Mouse (Mus musculus) stomach, postnatal 0 days (tissue): ENCODE data around the gene Plcb1. TPM values are rescaled to one million over a fixed set of nuclear protein-coding genes. Genes with fewer than 3 reads are reported as not detected.

Experiments used
- ATAC-seq: fragments of 200-750 bp; cut with Nextera tagmentation; 2 replicates; pipeline ENCODE4 v1.8.0; 2017; ENCODE audit not compliant: low FRiP score, low TSS enrichment
- DNase-seq: peaks from one replicate; pipeline ENCODE4 v3.0.0-alpha.2; 2016; ENCODE audit warnings: low spot score
- H3K27ac ChIP-seq: fragments of 300-500 bp; sonication (generic); replicated peaks from 2 replicates; pipeline ENCODE4 v1.5.1; 2014; ENCODE audit warnings: mild to moderate bottlenecking, control low read depth
- H3K27me3 ChIP-seq: fragments of 300-500 bp; sonication (generic); 2 replicates; pipeline ENCODE4 v1.6.1; 2014; ENCODE audit warnings: low read length; ENCODE audit not compliant: control insufficient read depth, insufficient read depth
- H3K36me3 ChIP-seq: fragments of 300-500 bp; sonication (generic); 2 replicates; pipeline ENCODE4 v1.6.1; 2014; ENCODE audit warnings: low read length, mixed read lengths; ENCODE audit not compliant: control insufficient read depth, insufficient read depth
- H3K4me1 ChIP-seq: fragments of 300-500 bp; sonication (generic); replicated peaks from 2 replicates; pipeline ENCODE4 v1.6.1; 2014; ENCODE audit warnings: antibody characterized with exemption; ENCODE audit not compliant: control insufficient read depth, insufficient read depth
- H3K4me2 ChIP-seq: fragments of 300-500 bp; sonication (generic); replicated peaks from 2 replicates; pipeline ENCODE4 v1.6.1; 2014; ENCODE audit warnings: low read depth, mild to moderate bottlenecking, control low read depth, moderate library complexity
- H3K4me3 ChIP-seq: fragments of 300-500 bp; sonication (generic); 2 replicates; pipeline ENCODE4 v1.5.1; 2014; ENCODE audit warnings: low read depth, low read length, control low read depth
- H3K9ac ChIP-seq: fragments of 300-500 bp; sonication (generic); 2 replicates; pipeline ENCODE4 v1.6.1; 2014; ENCODE audit warnings: mild to moderate bottlenecking, low read length, control low read depth, mixed read lengths
- H3K9me3 ChIP-seq: fragments of 300-500 bp; sonication (generic); 2 replicates; pipeline ENCODE4 v1.6.1; 2016; ENCODE audit warnings: low read length; ENCODE audit not compliant: control insufficient read depth
- CTCF ChIP-seq: IDR thresholded peaks from 2 replicates; pipeline ENCODE4 v1.5.1; 2016; ENCODE audit warnings: antibody characterized with exemption, low read depth, mild to moderate bottlenecking, moderate library complexity
- EP300 ChIP-seq: optimal IDR thresholded peaks from 2 replicates; pipeline ENCODE3; 2016; ENCODE audit warnings: antibody characterized with exemption
- WGBS: fragments of 180-500 bp; shearing (Covaris S2); extraction: QIAGEN DNeasy Blood & Tissue Kit; methylation state at CpG from one replicate; pipeline ENCODE4 v1.1.7; 2014; 5-methylcytosine and 5-hydroxymethylcytosine counted together
- polyA plus RNA-seq: library from polyadenylated mRNA; unstranded; fragments of >200 nt; fragmentation: Nextera tagmentation; extraction: Ambion mirVana; gene quantifications from 2 replicates; pipeline ENCODE4 v1.2.1, GENCODE M21; 2015

Plcb1 gene
- polyA plus RNA-seq, result 6.9 and 7.0 TPM in 2 replicates

GRCm38 (mm10) chr2:134785970-134786855 is at the start of gene Plcb1:
TSS of gene Plcb1 (plus strand) at chr2:134786067.
- peak within 1 kb of the TSS; percentile 90 for H3K4me2 ChIP-seq
- peak; percentile 89 for DNase-seq
- TF ChIP-seq CTCF, result peak; percentile 98
- no peak for TF ChIP-seq EP300
- no peaks in the 10 kb centered on the region for H3K36me3 ChIP-seq
- H3K4me1 ChIP-seq, result peaks cover 4% of the 10 kb centered on the region; the same call in 1 of the 2 replicates
- H3K9me3 ChIP-seq, result no peaks in the 10 kb centered on the region
- H3K27me3 ChIP-seq, result no peaks in the 10 kb centered on the region
- peak; percentile 93 for ATAC-seq
- H3K9ac ChIP-seq, result peak within 1 kb of the TSS; percentile 76
- H3K4me3 ChIP-seq, result peak within 1 kb of the TSS; percentile 78
- H3K27ac ChIP-seq, result peak within 1 kb of the TSS; percentile 40
- WGBS, result under 1% methylated on average over 80 of the region's 88 CpGs

GRCm38 (mm10) chr2:134755537-134755936 is 30.3 kb upstream of the Plcb1 start:
- DNase-seq, result no peak
- Histone ChIP-seq H3K27me3 (no peaks in the 10 kb centered on the region), H3K27ac (no peak overlapping the region), H3K36me3 (no peaks in the 10 kb centered on the region), H3K4me3 (no peak overlapping the region), H3K9me3 (no peaks in the 10 kb centered on the region), H3K4me2 (no peak overlapping the region), H3K4me1 (no peaks in the 10 kb centered on the region), H3K9ac (no peak overlapping the region)
- ATAC-seq, result no peak
- TF ChIP-seq EP300, result no peak
- no peak for TF ChIP-seq CTCF

GRCm38 (mm10) chr2:134756086-134756485 is 29.8 kb upstream of the Plcb1 start:
- WGBS, result 43% methylated on average over 1 of the region's 1 CpGs
- Histone ChIP-seq H3K9ac (no peak overlapping the region), H3K4me3 (no peak overlapping the region), H3K27ac (no peak overlapping the region), H3K36me3 (no peaks in the 10 kb centered on the region), H3K4me1 (no peaks in the 10 kb centered on the region), H3K27me3 (no peaks in the 10 kb centered on the region), H3K4me2 (no peak overlapping the region), H3K9me3 (no peaks in the 10 kb centered on the region)
- ATAC-seq (no peak), DNase-seq (no peak)
- TF ChIP-seq EP300 (no peak), CTCF (no peak)

- no peak for TF ChIP-seq CTCF
- TF ChIP-seq EP300, result no peak
- no peaks in the 10 kb centered on the region for H3K36me3 ChIP-seq
- no peak overlapping the region for H3K4me2 ChIP-seq
- no peaks in the 10 kb centered on the region for H3K4me1 ChIP-seq
- 92% methylated on average over 1 of the region's 1 CpGs for WGBS
- H3K4me3 ChIP-seq, result no peak overlapping the region
- H3K27ac ChIP-seq, result no peak overlapping the region
- no peak overlapping the region for H3K9ac ChIP-seq
- ATAC-seq (no peak), DNase-seq (no peak)
- H3K9me3 ChIP-seq, result no peaks in the 10 kb centered on the region
- no peaks in the 10 kb centered on the region for H3K27me3 ChIP-seq
Observed at GRCm38 (mm10) chr2:134761029-134761428, 24.8 kb upstream of the Plcb1 start.

- H3K27ac ChIP-seq, result no peak overlapping the region
- no peak overlapping the region for H3K9ac ChIP-seq
- no peak for TF ChIP-seq EP300
- no peaks in the 10 kb centered on the region for H3K9me3 ChIP-seq
- WGBS, result 91% methylated on average over 8 of the region's 8 CpGs
- no peaks in the 10 kb centered on the region for H3K36me3 ChIP-seq
- no peak overlapping the region for H3K4me2 ChIP-seq
- H3K27me3 ChIP-seq, result no peaks in the 10 kb centered on the region
- H3K4me1 ChIP-seq, result no peaks in the 10 kb centered on the region
- no peak overlapping the region for H3K4me3 ChIP-seq
- DNase-seq, result no peak
- ATAC-seq, result no peak
Observed at GRCm38 (mm10) chr2:134763406-134763990, 22.4 kb upstream of the Plcb1 start.

GRCm38 (mm10) chr2:134764506-134764905 is 21.4 kb upstream of the Plcb1 start:
- no peak overlapping the region for H3K4me2 ChIP-seq
- H3K4me3 ChIP-seq, result no peak overlapping the region
- H3K27me3 ChIP-seq, result no peaks in the 10 kb centered on the region
- ATAC-seq (no peak), DNase-seq (no peak)
- no peak for TF ChIP-seq EP300
- TF ChIP-seq CTCF, result no peak
- no peak overlapping the region for H3K27ac ChIP-seq
- no peaks in the 10 kb centered on the region for H3K4me1 ChIP-seq
- no peaks in the 10 kb centered on the region for H3K9me3 ChIP-seq
- H3K9ac ChIP-seq, result no peak overlapping the region
- H3K36me3 ChIP-seq, result no peaks in the 10 kb centered on the region
- 59% methylated on average over 2 of the region's 2 CpGs for WGBS
